Mouse (Mus musculus) layer of hippocampus, postnatal 36 days (tissue): ENCODE data around the gene Rfx4. TPM values are rescaled to one million over a fixed set of nuclear protein-coding genes. Genes with fewer than 3 reads are reported as not detected.

Source experiments
- DNase-seq, 2 experiments: peaks; one replicate each; pipeline ENCODE4 v3.0.0; 2022
- total RNA-seq, 2 experiments: library from RNA; stranded (reverse); gene quantifications; 2 replicates each; pipeline ENCODE4 v1.2.3; 2021

Gene Rfx4
- 10 to 100 TPM; 11.1 to 11.2 TPM for total RNA-seq

GRCm38 (mm10) chr10:84755786-84756203 lies at the start of gene Rfx4:
Gene Rfx4 (plus strand): TSS chr10:84756062.
- DNase-seq = peak in 1 of 2 experiments; percentile 28

GRCm38 (mm10) chr10:84706543-84706942 lies 49.3 kb upstream of the Rfx4 start:
- no peak for DNase-seq

GRCm38 (mm10) chr10:84707226-84707625 lies 48.6 kb upstream of the Rfx4 start:
- DNase-seq = no peak

GRCm38 (mm10) chr10:84707752-84708530 lies 47.9 kb upstream of the Rfx4 start:
- no peak for DNase-seq

- no peak for DNase-seq
Measured at GRCm38 (mm10) chr10:84710192-84710591, 45.7 kb upstream of the Rfx4 start.

GRCm38 (mm10) chr10:84710827-84711226 lies 45.0 kb upstream of the Rfx4 start:
- DNase-seq = no peak

- DNase-seq = no peak
Measured at GRCm38 (mm10) chr10:84711479-84711878, 44.4 kb upstream of the Rfx4 start.

GRCm38 (mm10) chr10:84711940-84712339 lies 43.9 kb upstream of the Rfx4 start:
- DNase-seq = no peak

- no peak for DNase-seq
Measured at GRCm38 (mm10) chr10:84712532-84712931, 43.3 kb upstream of the Rfx4 start.

GRCm38 (mm10) chr10:84713043-84713442 lies 42.8 kb upstream of the Rfx4 start:
- no peak for DNase-seq

- no peak for DNase-seq
Measured at GRCm38 (mm10) chr10:84715639-84716038, 40.2 kb upstream of the Rfx4 start.

- DNase-seq = no peak
Measured at GRCm38 (mm10) chr10:84716581-84716980, 39.3 kb upstream of the Rfx4 start.

GRCm38 (mm10) chr10:84722711-84723110 lies 33.2 kb upstream of the Rfx4 start:
- no peak for DNase-seq

GRCm38 (mm10) chr10:84727005-84727404 lies 28.9 kb upstream of the Rfx4 start:
- DNase-seq = no peak

GRCm38 (mm10) chr10:84727760-84728159 lies 28.1 kb upstream of the Rfx4 start:
- DNase-seq = no peak

GRCm38 (mm10) chr10:84730078-84730477 lies 25.8 kb upstream of the Rfx4 start:
- no peak for DNase-seq

GRCm38 (mm10) chr10:84730956-84731355 lies 24.9 kb upstream of the Rfx4 start:
- no peak for DNase-seq

GRCm38 (mm10) chr10:84733511-84733910 lies 22.4 kb upstream of the Rfx4 start:
- DNase-seq = no peak

GRCm38 (mm10) chr10:84754851-84755785 lies 744 bp upstream of the Rfx4 start:
- peak in 1 of 2 experiments; percentile 37 for DNase-seq

- DNase-seq = no peak
Measured at GRCm38 (mm10) chr10:84756435-84757095, 703 bp downstream of the Rfx4 start.

- no peak for DNase-seq
Measured at GRCm38 (mm10) chr10:84757426-84758199, 1.8 kb downstream of the Rfx4 start.

- DNase-seq = no peak
Measured at GRCm38 (mm10) chr10:84758200-84758468, 2.3 kb downstream of the Rfx4 start.
